Mouse (Mus musculus) central nervous system, embryonic 18 days (tissue): Measurements from ENCODE around the gene Tor2a. TPM values are rescaled to one million over a fixed set of nuclear protein-coding genes. Genes with fewer than 3 reads are reported as not detected.

Source experiments
- polyA plus RNA-seq: library from polyadenylated mRNA; depleted of rRNA; stranded (reverse); fragments of >200 nt; gene quantifications from 2 replicates; pipeline ENCODE4 v1.2.3, GENCODE M21; 2012; rRNA removed

Tor2a gene
- polyA plus RNA-seq, result 67.1 and 67.4 TPM in 2 replicates

DNA sequence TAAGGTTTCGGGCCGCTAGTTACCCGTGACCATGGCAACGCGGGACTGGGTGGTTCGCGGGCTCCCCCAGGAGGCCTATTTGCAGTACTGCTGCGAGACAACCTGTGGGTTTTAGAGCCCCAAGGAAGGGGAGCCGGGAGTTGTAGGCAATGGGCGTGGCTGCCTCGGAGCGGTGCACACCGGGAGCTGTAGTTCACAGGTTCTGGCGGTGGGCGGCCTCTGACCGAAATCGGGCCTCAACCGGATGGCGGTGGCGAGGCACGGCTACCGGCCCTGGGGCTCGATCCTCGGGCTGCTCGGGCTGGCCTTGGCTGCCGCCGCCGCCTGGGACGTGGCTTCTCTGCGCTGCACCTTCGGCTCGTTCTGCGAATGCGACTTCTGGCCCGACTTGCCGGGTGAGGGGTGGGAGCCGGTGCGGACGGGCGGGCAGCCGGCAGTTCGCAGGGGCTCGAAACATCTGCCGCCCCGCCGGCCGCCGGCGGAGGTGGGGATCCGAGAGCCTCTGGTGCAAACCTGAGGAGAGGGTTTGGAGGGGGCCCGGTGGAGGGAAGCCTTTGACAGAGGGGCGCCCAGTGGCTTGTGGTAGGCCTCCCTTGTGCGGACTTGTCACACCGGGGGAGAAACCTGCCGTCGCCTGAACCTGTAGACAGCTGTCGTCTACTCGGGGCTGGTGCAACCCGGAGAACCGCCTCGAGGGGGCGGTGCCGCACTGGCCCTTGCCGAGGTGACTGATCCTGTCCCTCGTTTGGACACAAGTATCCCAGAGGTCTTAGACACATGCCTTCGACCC, at the start of gene Tor2a:
Gene Tor2a, plus strand, starts transcription at position 179 of the 790 bp plus-strand sequence.

DNA sequence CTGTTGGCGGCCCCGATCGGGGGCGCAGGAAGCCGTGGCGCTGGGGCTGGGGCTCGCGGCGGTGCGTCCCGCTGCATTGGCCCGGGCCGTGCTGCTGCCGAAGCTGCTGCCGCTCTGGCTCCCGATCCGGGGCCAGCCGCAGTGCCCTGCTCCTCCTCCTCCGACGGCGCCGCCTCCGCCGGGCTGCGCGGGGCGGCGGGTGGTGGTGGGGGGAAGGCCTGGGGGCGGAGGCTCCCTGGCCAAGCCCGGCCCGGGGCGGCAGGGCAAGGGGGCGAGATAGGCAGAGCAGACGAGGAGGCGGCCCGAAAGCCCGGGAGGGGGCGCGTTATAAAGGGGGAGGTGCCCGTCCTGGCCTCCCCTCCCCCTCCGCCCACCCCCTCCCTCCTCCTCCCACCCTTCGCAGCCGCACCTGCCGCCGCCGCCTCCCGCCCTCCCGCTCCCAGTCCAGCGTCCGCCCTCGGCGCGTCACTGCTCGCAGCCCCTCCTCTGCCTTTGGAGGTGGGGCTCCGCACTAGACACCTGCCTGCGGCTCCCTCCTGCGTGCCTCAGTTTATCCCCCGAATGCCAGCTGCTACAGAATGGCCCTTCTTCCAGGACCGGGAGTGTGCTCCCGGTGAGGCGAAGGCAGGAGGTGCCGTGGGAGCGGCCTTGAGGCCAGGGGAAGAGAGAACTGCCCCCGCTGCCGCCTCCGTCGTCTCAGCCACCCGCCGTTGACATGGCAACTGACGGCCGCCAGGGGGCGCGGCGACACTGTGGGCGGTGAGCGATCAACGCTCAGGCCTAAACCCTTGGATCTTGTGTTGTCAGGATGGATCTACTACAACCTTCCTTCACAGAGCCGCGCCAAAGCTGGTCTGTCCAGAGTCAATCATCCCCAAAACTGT, 43.9 kb upstream of the Tor2a start, which contains the start of gene Cdk9:
Gene Cdk9, minus strand, starts transcription at position 143 of the 884 bp plus-strand sequence.

DNA sequence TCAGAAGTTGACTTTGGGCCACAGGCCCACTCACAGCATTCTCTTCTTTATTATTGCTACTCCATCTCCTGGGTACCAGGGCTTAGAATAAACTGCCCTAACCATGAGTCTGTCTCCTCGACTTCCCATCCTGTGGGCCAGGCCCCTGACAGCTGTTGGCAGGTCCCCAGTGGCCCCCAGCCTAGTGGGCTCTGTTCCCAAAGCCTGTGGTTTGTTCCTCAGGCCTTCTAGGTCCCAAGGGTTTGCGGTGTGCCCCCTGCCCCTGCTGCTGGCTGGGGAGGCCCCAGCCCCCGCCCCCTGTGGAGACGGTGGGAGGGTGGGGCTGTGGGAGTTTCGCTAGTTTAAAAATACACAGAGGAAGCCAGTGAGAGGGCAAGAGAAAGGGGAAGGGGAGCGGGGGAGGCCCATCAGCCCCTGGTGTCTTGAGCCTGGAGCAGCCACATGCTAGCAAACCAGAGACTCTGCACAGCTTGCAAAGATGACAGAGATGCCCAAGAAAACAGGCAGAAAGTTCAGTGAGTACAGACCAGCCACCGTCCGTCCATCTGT, 36.3 kb upstream of the Tor2a start, which contains the start of gene Sh2d3c:
Gene Sh2d3c, plus strand, starts transcription at position 375 of the 549 bp plus-strand sequence.

GRCm38 (mm10) chr2:32740916-32741272, 16.1 kb upstream of the Tor2a start, which contains the start of gene 6330409D20Rik:
Gene 6330409D20Rik (minus strand): TSS chr2:32741016.

GRCm38 (mm10) chr2:32775359-32776074, 18.5 kb downstream of the Tor2a start, which contains the start of the genes Ttc16 and Ptrh1:
Gene Ttc16 (minus strand): TSS chr2:32775633.
Gene Ptrh1 (plus strand): TSS chr2:32775786.

GRCm38 (mm10) chr2:32784048-32784681, 27.1 kb downstream of the Tor2a start, which contains the start of gene Cfap157:
Gene Cfap157 (minus strand): TSS chr2:32784428.

Other genes with a start within 250 kb of the Tor2a start
- gene Fam102a, start 221.9 kb upstream of the Tor2a start, polyA plus RNA-seq, result 7.5 and 8.2 TPM in 2 replicates
- 172 and 187 TPM in 2 replicates for gene Dpm2, start 186.4 kb upstream of the Tor2a start, polyA plus RNA-seq
- 24.2 and 24.6 TPM in 2 replicates for gene Pip5kl1, start 182.4 kb upstream of the Tor2a start, polyA plus RNA-seq
- 0.31 and 0.35 TPM in 2 replicates for gene 9430097D07Rik, start 181.6 kb upstream of the Tor2a start, polyA plus RNA-seq
- gene St6galnac4, start 170.1 kb upstream of the Tor2a start, polyA plus RNA-seq, result 29.4 and 30.7 TPM in 2 replicates
- 30.7 and 32.0 TPM in 2 replicates for gene St6galnac6, start 157.5 kb upstream of the Tor2a start, polyA plus RNA-seq
- 53.9 and 56.7 TPM in 2 replicates for gene Ak1, start 135.5 kb upstream of the Tor2a start, polyA plus RNA-seq
- gene Eng, start 110.6 kb upstream of the Tor2a start, polyA plus RNA-seq, result 26.1 and 27.6 TPM in 2 replicates
- gene Fpgs, start 53.1 kb upstream of the Tor2a start, polyA plus RNA-seq, result 44.7 and 46.5 TPM in 2 replicates
- gene Cdk9, start 44.2 kb upstream of the Tor2a start, polyA plus RNA-seq, result 196 and 197 TPM in 2 replicates
- 36.2 and 42.8 TPM in 2 replicates for gene Sh2d3c, start 36.2 kb upstream of the Tor2a start, polyA plus RNA-seq
- 3.8 and 4.7 TPM in 2 replicates for gene 6330409D20Rik, start 16.2 kb upstream of the Tor2a start, polyA plus RNA-seq
- gene Ttc16, start 18.4 kb downstream of the Tor2a start, polyA plus RNA-seq, result 1.4 and 2.4 TPM in 2 replicates
- gene Ptrh1, start 18.6 kb downstream of the Tor2a start, polyA plus RNA-seq, result 7.0 and 8.6 TPM in 2 replicates
- 0.63 and 2.7 TPM in 2 replicates for gene Cfap157, start 27.2 kb downstream of the Tor2a start, polyA plus RNA-seq
- gene Stxbp1, start 90.0 kb downstream of the Tor2a start, polyA plus RNA-seq, result 296 and 339 TPM in 2 replicates
- gene Fam129b, start 118.9 kb downstream of the Tor2a start, polyA plus RNA-seq, result 41.3 and 48.1 TPM in 2 replicates
- gene Rpl12, start 204.3 kb downstream of the Tor2a start, polyA plus RNA-seq, result 680 and 709 TPM in 2 replicates
- 27.1 and 31.0 TPM in 2 replicates for gene Lrsam1, start 204.4 kb downstream of the Tor2a start, polyA plus RNA-seq
- 27.5 and 30.7 TPM in 2 replicates for gene Slc2a8, start 224.8 kb downstream of the Tor2a start, polyA plus RNA-seq